Mouse (Mus musculus) neural tube, embryonic 10.5 days (tissue): ENCODE results near the gene Nudt17.
"Not testable (repeated sequence)": the region's sequence is repeated elsewhere in the genome, so short reads cannot be mapped to it uniquely, and the experiment has no call there.

Experiments used
- DNase-seq: peaks from one replicate; pipeline ENCODE4 v3.0.0-alpha.2; 2017; ENCODE audit warnings: low spot score; ENCODE audit errors: extremely low spot score

Gene Nudt17

GRCm38 (mm10) chr3:96704778-96705177, 3.6 kb downstream of the Nudt17 start:
- no peak for DNase-seq

- DNase-seq: no peak
Observed at GRCm38 (mm10) chr3:96701003-96701402, 7.4 kb downstream of the Nudt17 start.

GRCm38 (mm10) chr3:96700376-96700775, 8.0 kb downstream of the Nudt17 start:
- DNase-seq: no peak

- no peak for DNase-seq
Observed at GRCm38 (mm10) chr3:96698993-96699690, 9.2 kb downstream of the Nudt17 start.

GRCm38 (mm10) chr3:96696766-96697732, 11.3 kb downstream of the Nudt17 start:
- DNase-seq: peak; percentile 91

GRCm38 (mm10) chr3:96696198-96696765, 12.1 kb downstream of the Nudt17 start, which contains the start of gene Pias3:
TSS of gene Pias3 (plus strand) at chr3:96696384.
- DNase-seq: peak; percentile 81

- no peak for DNase-seq
Observed at GRCm38 (mm10) chr3:96693579-96693978, 14.8 kb downstream of the Nudt17 start.

GRCm38 (mm10) chr3:96692506-96692905, 15.9 kb downstream of the Nudt17 start:
- DNase-seq: no peak

- no peak for DNase-seq
Observed at GRCm38 (mm10) chr3:96690298-96690697, 18.1 kb downstream of the Nudt17 start.

- no peak for DNase-seq
Observed at GRCm38 (mm10) chr3:96688854-96689253, 19.5 kb downstream of the Nudt17 start.

GRCm38 (mm10) chr3:96686057-96686456, 22.3 kb downstream of the Nudt17 start:
- not testable (repeated sequence) for DNase-seq

GRCm38 (mm10) chr3:96684822-96685156, 23.6 kb downstream of the Nudt17 start:
- DNase-seq: peak; percentile 32

- DNase-seq: no peak
Observed at GRCm38 (mm10) chr3:96684151-96684821, 24.1 kb downstream of the Nudt17 start.

GRCm38 (mm10) chr3:96683496-96683895, 24.9 kb downstream of the Nudt17 start:
- no peak for DNase-seq

GRCm38 (mm10) chr3:96680269-96680956, 27.9 kb downstream of the Nudt17 start:
- no peak for DNase-seq

- DNase-seq: no peak
Observed at GRCm38 (mm10) chr3:96679159-96679674, 29.1 kb downstream of the Nudt17 start.

GRCm38 (mm10) chr3:96678456-96678855, 29.9 kb downstream of the Nudt17 start:
- no peak for DNase-seq

GRCm38 (mm10) chr3:96675690-96676089, 32.7 kb downstream of the Nudt17 start:
- no peak for DNase-seq

GRCm38 (mm10) chr3:96675171-96675570, 33.2 kb downstream of the Nudt17 start:
- DNase-seq: no peak

- peak; percentile 57 for DNase-seq
Observed at GRCm38 (mm10) chr3:96674442-96674841, 33.9 kb downstream of the Nudt17 start.

GRCm38 (mm10) chr3:96673514-96673913, 34.8 kb downstream of the Nudt17 start:
- DNase-seq: no peak
